Mouse (Mus musculus) stomach, embryonic 15.5 days (tissue): ENCODE data around the gene Ttpal. TPM values are rescaled to one million over a fixed set of nuclear protein-coding genes. Genes with fewer than 3 reads are reported as not detected.

Experiments used
- ATAC-seq: fragments of 200-750 bp; cut with Nextera tagmentation; 2 replicates; pipeline ENCODE4 v1.8.0; 2017; ENCODE audit warnings: low read depth, moderate number of reproducible peaks, moderate TSS enrichment; ENCODE audit not compliant: insufficient read depth, low FRiP score
- H3K27ac ChIP-seq: fragments of 300-500 bp; sonication (generic); 2 replicates; pipeline ENCODE4 v1.5.1; 2015; ENCODE audit warnings: mild to moderate bottlenecking, inconsistent platforms
- H3K27me3 ChIP-seq: fragments of 300-500 bp; sonication (generic); replicated peaks from 2 replicates; pipeline ENCODE4 v1.6.1; 2015; ENCODE audit warnings: inconsistent platforms
- H3K36me3 ChIP-seq: fragments of 300-500 bp; sonication (generic); 2 replicates; pipeline ENCODE4 v1.6.1; 2015; ENCODE audit warnings: inconsistent platforms
- H3K4me1 ChIP-seq: fragments of 300-500 bp; sonication (generic); 2 replicates; pipeline ENCODE4 v1.6.1; 2015; ENCODE audit warnings: inconsistent platforms
- H3K4me2 ChIP-seq: fragments of 300-500 bp; sonication (generic); 2 replicates; pipeline ENCODE4 v1.6.1; 2015; ENCODE audit warnings: mild to moderate bottlenecking, inconsistent platforms
- H3K4me3 ChIP-seq: fragments of 300-500 bp; sonication (generic); replicated peaks from 2 replicates; pipeline ENCODE4 v1.5.1; 2015; ENCODE audit warnings: inconsistent platforms
- H3K9ac ChIP-seq: fragments of 300-500 bp; sonication (generic); 2 replicates; pipeline ENCODE4 v1.6.1; 2015; ENCODE audit warnings: inconsistent platforms
- H3K9me3 ChIP-seq: fragments of 300-500 bp; sonication (generic); 2 replicates; pipeline ENCODE4 v1.6.1; 2016; ENCODE audit warnings: inconsistent platforms
- WGBS: fragments of 180-500 bp; shearing (Covaris S2); methylation state at CpG from one replicate; pipeline ENCODE4 v1.1.7; 2015; 5-methylcytosine and 5-hydroxymethylcytosine counted together
- polyA plus RNA-seq: library from polyadenylated mRNA; unstranded; fragments of >200 nt; fragmentation: Nextera tagmentation; extraction: Ambion mirVana; gene quantifications from 2 replicates; pipeline ENCODE4 v1.2.1, GENCODE M21; 2015

Ttpal gene
- polyA plus RNA-seq, 1 experiment from 2014 or later, result 26.2 TPM

GRCm38 (mm10) chr2:163596057-163596872, 5.8 kb upstream of the Ttpal start:
- H3K4me3 ChIP-seq, result no peak overlapping the region
- 60% methylated on average over 13 of the region's 13 CpGs for WGBS
- H3K27ac ChIP-seq, result peak overlapping the region; percentile 2; the same call in 1 of the 2 replicates
- H3K27me3 ChIP-seq, result no peaks in the 10 kb centered on the region
- no peaks in the 10 kb centered on the region for H3K9me3 ChIP-seq
- no peak overlapping the region for H3K4me2 ChIP-seq
- H3K9ac ChIP-seq, result no peak overlapping the region
- 0 out of 2 replicates have a peak, but pooled peaks cover 3% of the 10 kb centered on the region for H3K4me1 ChIP-seq
- no peaks in the 10 kb centered on the region for H3K36me3 ChIP-seq
- peak; percentile 15; the same call in 1 of the 2 replicates for ATAC-seq

- 65% methylated on average over 3 of the region's 3 CpGs for WGBS
- H3K36me3 ChIP-seq, result no peaks in the 10 kb centered on the region
- 0 out of 2 replicates have a peak, but pooled peaks cover 3% of the 10 kb centered on the region for H3K4me1 ChIP-seq
These were observed 5.3 kb upstream of the Ttpal start for GRCm38 (mm10) chr2:163596873-163597155.

GRCm38 (mm10) chr2:163597661-163598060, 4.5 kb upstream of the Ttpal start:
- Histone ChIP-seq H3K9ac (no peak overlapping the region), H3K4me3 (no peak overlapping the region), H3K36me3 (no peaks in the 10 kb centered on the region), H3K27ac (no peak overlapping the region), H3K4me1 (0 out of 2 replicates have a peak, but pooled peaks cover 3% of the 10 kb centered on the region), H3K9me3 (no peaks in the 10 kb centered on the region), H3K27me3 (no peaks in the 10 kb centered on the region), H3K4me2 (no peak overlapping the region)
- 61% methylated on average over 4 of the region's 4 CpGs for WGBS
- ATAC-seq, result no peak

More at GRCm38 (mm10) chr2:163596873-163597155, 5.3 kb upstream of the Ttpal start:
- Histone ChIP-seq H3K27me3 (no peaks in the 10 kb centered on the region), H3K9ac (no peak overlapping the region), H3K9me3 (no peaks in the 10 kb centered on the region), H3K4me2 (no peak overlapping the region), H3K4me3 (no peak overlapping the region), H3K27ac (0 out of 2 replicates have a peak overlapping the region, but pooled peaks have one; percentile 2)
- no peak for ATAC-seq

GRCm38 (mm10) chr2:163599226-163599625, 2.9 kb upstream of the Ttpal start:
- Histone ChIP-seq H3K4me1 (peaks cover 12% of the 10 kb centered on the region; the same call in 1 of the 2 replicates), H3K27ac (no peak overlapping the region), H3K9ac (no peak overlapping the region), H3K36me3 (no peaks in the 10 kb centered on the region), H3K27me3 (no peaks in the 10 kb centered on the region), H3K4me2 (no peak overlapping the region), H3K9me3 (no peaks in the 10 kb centered on the region), H3K4me3 (no peak overlapping the region)
- no peak for ATAC-seq
- WGBS, result 5% methylated on average over 1 of the region's 1 CpGs

GRCm38 (mm10) chr2:163601066-163601465, 1.0 kb upstream of the Ttpal start:
- 82% methylated on average over 7 of the region's 7 CpGs for WGBS
- Histone ChIP-seq H3K27me3 (no peaks in the 10 kb centered on the region), H3K27ac (no peak overlapping the region), H3K4me1 (peaks cover 12% of the 10 kb centered on the region; the same call in 1 of the 2 replicates), H3K36me3 (no peaks in the 10 kb centered on the region), H3K4me2 (no peak overlapping the region), H3K9me3 (no peaks in the 10 kb centered on the region), H3K4me3 (no peak overlapping the region), H3K9ac (no peak overlapping the region)
- ATAC-seq, result no peak

GRCm38 (mm10) chr2:163601712-163602100, 408 bp upstream of the Ttpal start:
- 70% methylated on average over 7 of the region's 7 CpGs for WGBS
- Histone ChIP-seq H3K4me3 (peak overlapping the region; percentile 84), H3K4me1 (peaks cover 9% of the 10 kb centered on the region; the same call in 1 of the 2 replicates), H3K36me3 (no peaks in the 10 kb centered on the region), H3K27ac (peak overlapping the region; percentile 5; the same call in 1 of the 2 replicates), H3K27me3 (no peaks in the 10 kb centered on the region), H3K4me2 (peak overlapping the region; percentile 93), H3K9ac (no peak overlapping the region), H3K9me3 (no peaks in the 10 kb centered on the region)
- ATAC-seq, result no peak

- no peak for ATAC-seq
These were observed 4.0 kb downstream of the Ttpal start for GRCm38 (mm10) chr2:163606161-163606560.

GRCm38 (mm10) chr2:163608008-163608407, 5.9 kb downstream of the Ttpal start:
- Histone ChIP-seq H3K4me2 (no peak overlapping the region), H3K4me1 (peaks cover 5% of the 10 kb centered on the region; the same call in 1 of the 2 replicates), H3K27me3 (no peaks in the 10 kb centered on the region), H3K36me3 (peaks cover 13% of the 10 kb centered on the region; the same call in 1 of the 2 replicates), H3K9ac (no peak overlapping the region), H3K4me3 (no peak overlapping the region), H3K9me3 (no peaks in the 10 kb centered on the region), H3K27ac (no peak overlapping the region)
- ATAC-seq, result no peak
- WGBS, result 82% methylated on average over 7 of the region's 7 CpGs

More at GRCm38 (mm10) chr2:163606161-163606560, 4.0 kb downstream of the Ttpal start:
- H3K36me3 ChIP-seq, result peaks cover 5% of the 10 kb centered on the region; the same call in 1 of the 2 replicates
- WGBS, result 82% methylated on average over 7 of the region's 7 CpGs
- no peaks in the 10 kb centered on the region for H3K27me3 ChIP-seq
- H3K9ac ChIP-seq, result no peak overlapping the region
- H3K4me3 ChIP-seq, result no peak overlapping the region
- H3K27ac ChIP-seq, result no peak overlapping the region
- peaks cover 9% of the 10 kb centered on the region; the same call in 1 of the 2 replicates for H3K4me1 ChIP-seq
- H3K9me3 ChIP-seq, result no peaks in the 10 kb centered on the region
- no peak overlapping the region for H3K4me2 ChIP-seq

- H3K9ac ChIP-seq, result no peak overlapping the region
- no peaks in the 10 kb centered on the region for H3K4me1 ChIP-seq
- no peak overlapping the region for H3K4me3 ChIP-seq
- H3K27ac ChIP-seq, result no peak overlapping the region
- no peaks in the 10 kb centered on the region for H3K9me3 ChIP-seq
- H3K36me3 ChIP-seq, result peaks cover 26% of the 10 kb centered on the region
- 85% methylated on average over 12 of the region's 12 CpGs for WGBS
- H3K27me3 ChIP-seq, result no peaks in the 10 kb centered on the region
- no peak for ATAC-seq
- H3K4me2 ChIP-seq, result no peak overlapping the region
These were observed 7.3 kb downstream of the Ttpal start for GRCm38 (mm10) chr2:163609281-163609975.

GRCm38 (mm10) chr2:163611176-163611575, 9.1 kb downstream of the Ttpal start:
- ATAC-seq, result no peak

GRCm38 (mm10) chr2:163613206-163613605, 11.1 kb downstream of the Ttpal start:
- peaks cover 39% of the 10 kb centered on the region for H3K36me3 ChIP-seq
- 94% methylated on average over 5 of the region's 5 CpGs for WGBS
- no peaks in the 10 kb centered on the region for H3K27me3 ChIP-seq

More at GRCm38 (mm10) chr2:163611176-163611575, 9.1 kb downstream of the Ttpal start:
- Histone ChIP-seq H3K27me3 (no peaks in the 10 kb centered on the region), H3K9ac (no peak overlapping the region), H3K27ac (no peak overlapping the region), H3K4me2 (no peak overlapping the region), H3K36me3 (peaks cover 40% of the 10 kb centered on the region), H3K9me3 (no peaks in the 10 kb centered on the region), H3K4me1 (no peaks in the 10 kb centered on the region), H3K4me3 (no peak overlapping the region)
- 67% methylated on average over 9 of the region's 9 CpGs for WGBS

GRCm38 (mm10) chr2:163613990-163614389, 11.9 kb downstream of the Ttpal start:
- H3K36me3 ChIP-seq, result peaks cover 45% of the 10 kb centered on the region
- ATAC-seq, result no peak

More at GRCm38 (mm10) chr2:163613206-163613605, 11.1 kb downstream of the Ttpal start:
- Histone ChIP-seq H3K4me1 (no peaks in the 10 kb centered on the region), H3K4me2 (no peak overlapping the region), H3K27ac (no peak overlapping the region), H3K4me3 (no peak overlapping the region), H3K9ac (no peak overlapping the region), H3K9me3 (no peaks in the 10 kb centered on the region)
- ATAC-seq, result no peak

More at GRCm38 (mm10) chr2:163613990-163614389, 11.9 kb downstream of the Ttpal start:
- Histone ChIP-seq H3K4me3 (no peak overlapping the region), H3K9me3 (no peaks in the 10 kb centered on the region), H3K4me2 (no peak overlapping the region), H3K9ac (no peak overlapping the region), H3K4me1 (no peaks in the 10 kb centered on the region), H3K27ac (no peak overlapping the region), H3K27me3 (no peaks in the 10 kb centered on the region)
- 91% methylated on average over 4 of the region's 4 CpGs for WGBS
